Comparison of ENCODE assay signal across 9 mouse cellular contexts in the genomic region with DNA sequence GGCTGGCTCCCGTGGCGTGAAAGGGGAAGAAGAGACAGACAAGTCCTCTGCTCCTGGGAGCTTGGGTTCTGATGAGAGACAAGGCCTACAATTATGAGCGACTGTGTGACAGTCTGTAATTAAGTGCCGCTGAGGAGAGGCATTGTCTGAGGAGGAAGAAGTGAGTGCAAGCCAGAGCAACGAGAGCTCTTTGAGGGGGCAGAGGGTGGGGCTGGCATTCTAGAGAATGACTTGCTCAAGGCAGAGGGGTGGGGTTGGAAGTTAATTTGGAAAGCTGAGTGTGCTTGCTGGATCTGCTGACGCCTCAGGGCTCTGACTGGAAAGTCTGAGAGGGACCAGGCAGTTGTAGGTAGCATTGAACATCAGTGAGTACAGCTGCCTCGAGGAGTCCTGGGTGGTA. TPM values are rescaled to one million over a fixed set of nuclear protein-coding genes. Genes with fewer than 3 reads are reported as not detected.
DNase-seq lines count a peak whose midpoint lies in the region; ATAC-seq and TF ChIP-seq lines count a peak whose summit lies in the region.
"Had no signal": no experiment of that assay in that cellular context is flagged by ENCODE, and none has a peak within 500 bp of the region (broad histone marks: within the 10 kb centered on the region; RNA-seq: fewer than 3 reads in every experiment).

No protein-coding gene starts in this region.

- H3K27me3 ChIP-seq in heart, postnatal 0 days (ENCODE audit: control insufficient read depth, insufficient read depth, low read length) = no peaks in the 10 kb centered on the region

- WGBS in heart, postnatal 0 days = 27% methylated on average over 7 of the region's 7 CpGs

- intact Hi-C loops in left cerebral cortex, postnatal 4 days (cut with DNase I) = no loop called here

- H3K4me3 ChIP-seq in heart, postnatal 0 days (ENCODE audit: low read depth, low read length) = no peak overlapping the region
- H3K4me3 ChIP-seq: liver, embryonic 15.5 days had no signal

- no peak for TF ChIP-seq EP300 in heart, postnatal 0 days (IDR thresholded peaks at IDR 0.05; ENCODE audit: low read depth)

- H3K9ac ChIP-seq in heart, postnatal 0 days (replicated peaks; ENCODE audit: low read depth, low read length) = no peak overlapping the region
- H3K9ac ChIP-seq: liver, embryonic 15.5 days had no signal

- DNase-seq in embryo, embryonic 10 days (ENCODE audit: low spot score) = peak; percentile 27
- DNase-seq in embryo, embryonic 9.5 days (ENCODE audit: extremely low spot score) = no peak
- peak; percentile 79 for DNase-seq in Muller cell, postnatal 12 days (ENCODE audit: inconsistent ontology term)
- peak; percentile 42 for DNase-seq in heart, postnatal 0 days (ENCODE audit: low spot score)
- peak; percentile 56 to 74 for DNase-seq in lung, postnatal 4 days
- DNase-seq in adrenal gland, adult 18-20 months (ENCODE audit: low spot score in 2 of 2) = no peak
- no peak for DNase-seq in left cerebral cortex, postnatal 4 days
- no peak for DNase-seq in layer of hippocampus, postnatal 36 days

- peaks cover 57% of the 10 kb centered on the region for H3K4me1 ChIP-seq in heart, postnatal 0 days (ENCODE audit: control insufficient read depth, insufficient read depth)

- no peaks in the 10 kb centered on the region for H3K36me3 ChIP-seq in heart, postnatal 0 days (replicated peaks; ENCODE audit: control insufficient read depth, insufficient read depth, low read length)
- H3K36me3 ChIP-seq: liver, embryonic 15.5 days had no signal

- H3K9me3 ChIP-seq in heart, postnatal 0 days (replicated peaks; ENCODE audit: control insufficient read depth, low read length) = no peaks in the 10 kb centered on the region
- H3K9me3 ChIP-seq: liver, embryonic 15.5 days had no signal

- TF ChIP-seq CTCF in heart, postnatal 0 days (IDR thresholded peaks at IDR 0.05; ENCODE audit: low read depth) = no peak

- H3K4me2 ChIP-seq in heart, postnatal 0 days (ENCODE audit: low read depth, low read length) = peak overlapping the region; percentile 30
- H3K4me2 ChIP-seq: liver, embryonic 15.5 days had no signal

- H3K27ac ChIP-seq in heart, postnatal 0 days (ENCODE audit: low read depth) = peak overlapping the region; percentile 56
- H3K27ac ChIP-seq: liver, embryonic 15.5 days had no signal

- ATAC-seq in heart, postnatal 0 days (ENCODE audit: insufficient read depth, low read depth) = no peak

RNA-seq across cellular contexts. Expression of a gene that starts 48.9 kb away (rescaled TPM):
- 1,299 and 1,431 TPM in 2 replicates for total RNA-seq in heart, postnatal 0 days (2014; rRNA removed; ENCODE audit: low replicate concordance)
- polyA plus RNA-seq in heart, postnatal 0 days (2015; fragmentation: Nextera tagmentation; extraction: Ambion mirVana) = 1,847 and 1,885 TPM in 2 replicates
- 10 to 100 TPM; 52.0 to 58.6 TPM for total RNA-seq in adrenal gland, adult 18-20 months (2021)
- 10 to 100 TPM; 13.4 to 18.6 TPM for total RNA-seq in left cerebral cortex, postnatal 4 days (2021)
- 10 to 100 TPM; 16.3 to 17.0 TPM for total RNA-seq in layer of hippocampus, postnatal 36 days (2021)

Comparison
In these comparisons a context has a peak if more than half of its experiments do, and no peak if none do; other contexts are left out.
1. DNase-seq: peak in embryo, embryonic 10 days (single experiment), Muller cell, postnatal 12 days (single experiment), heart, postnatal 0 days (single experiment) and lung, postnatal 4 days (2 of 2); none in embryo, embryonic 9.5 days (single experiment), adrenal gland, adult 18-20 months (0 of 2), left cerebral cortex, postnatal 4 days (single experiment) and layer of hippocampus, postnatal 36 days (0 of 2).
2. RNA of a gene that starts 48.9 kb away (total RNA-seq): 1,299 to 1,431 TPM in heart, postnatal 0 days; 52.0 to 58.6 TPM in adrenal gland, adult 18-20 months, 13.4 to 18.6 TPM in left cerebral cortex, postnatal 4 days and 16.3 to 17.0 TPM in layer of hippocampus, postnatal 36 days; every median in the first group is over 10 times any median in the second.